Mouse (Mus musculus) pancreas, adult 10 weeks (tissue): ENCODE measurements around the gene Efna5. TPM values are rescaled to one million over a fixed set of nuclear protein-coding genes. Genes with fewer than 3 reads are reported as not detected.

Experiments used
- polyA plus RNA-seq: library from polyadenylated mRNA; stranded (reverse); fragments of 350-450 nt; fragmentation: Illumina TruSeq; extraction: RNeasy Lipid Tissue Mini Kit (QIAGEN cat#74804); gene quantifications from one replicate; pipeline ENCODE4 v1.2.3, GENCODE M21; 2015; ENCODE audit warnings: low read depth, low replicate concordance; ENCODE audit not compliant: insufficient read depth

Gene Efna5
- polyA plus RNA-seq, result 2.3 TPM

DNA sequence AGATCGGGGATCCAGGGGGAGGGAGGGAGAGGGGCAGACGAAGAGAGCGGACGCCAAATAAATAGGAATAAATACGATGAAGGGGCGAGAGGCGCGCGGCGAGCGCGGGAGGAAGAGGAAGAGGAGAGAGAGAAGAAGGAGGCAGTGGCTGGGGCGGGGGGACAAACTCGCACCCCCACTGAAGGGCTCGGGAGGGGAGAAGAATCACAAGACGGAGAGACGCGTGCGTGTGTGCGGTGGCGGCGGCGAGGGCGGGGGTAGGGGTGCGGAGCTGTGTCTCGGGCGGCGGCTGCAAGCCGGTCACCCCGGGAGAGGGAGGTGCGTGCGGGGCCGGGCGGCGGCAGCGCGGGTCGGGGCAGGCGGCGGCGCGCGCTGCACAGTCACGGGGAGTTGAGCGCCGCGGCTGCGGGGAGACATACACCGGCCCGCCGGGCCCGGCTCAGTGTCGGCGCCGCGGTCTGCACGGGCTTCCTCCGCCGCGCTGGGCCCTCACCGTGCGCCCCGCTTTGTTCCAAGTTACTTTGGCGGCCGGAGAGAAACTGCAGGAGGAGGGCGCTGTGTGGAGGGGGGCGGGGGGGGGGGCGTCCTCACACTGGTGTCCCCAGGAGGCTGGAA is at the start of gene Efna5:
Gene Efna5 (minus strand): TSS at position 142 of the 615 bp plus-strand sequence.

